Mouse (Mus musculus): ENCODE results near the gene Cmtm2a. TPM values are rescaled to one million over a fixed set of nuclear protein-coding genes. Genes with fewer than 3 reads are reported as not detected.
"Not testable (repeated sequence)": the region's sequence is repeated elsewhere in the genome, so short reads cannot be mapped to it uniquely, and the experiment has no call there.

Cmtm2a gene
- not detected in 2 replicates for polyA plus RNA-seq (2015; fragmentation: Nextera tagmentation; extraction: Ambion mirVana)

- not testable (repeated sequence) for H3K9ac ChIP-seq, H3K27me3 ChIP-seq
These were observed at the start of gene Cmtm2a for GRCm38 (mm10) chr8:104293081-104293480. TSS of gene Cmtm2a (minus strand) at chr8:104293181.

DNA sequence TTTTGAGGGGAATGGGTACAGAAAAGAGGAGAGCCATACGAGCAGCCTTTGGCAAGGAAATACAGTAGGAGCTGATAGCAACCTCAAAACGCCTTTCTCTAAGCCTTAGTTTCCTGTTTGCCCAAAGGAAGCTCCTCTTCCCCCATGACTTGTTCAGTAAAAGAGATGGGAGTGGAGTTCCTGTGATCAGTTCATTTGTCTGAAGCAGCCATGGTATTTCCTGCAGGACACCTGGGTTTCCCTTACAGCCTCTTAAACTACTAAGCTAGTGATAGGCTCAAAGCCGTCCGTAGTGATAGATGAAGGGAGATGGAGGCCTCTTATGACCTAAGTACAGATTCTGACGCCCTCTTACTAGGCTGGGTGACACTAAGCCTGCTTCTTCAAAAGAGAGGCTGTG lies 49.4 kb upstream of the Cmtm2a start:
- Histone ChIP-seq H3K4me3 (no peak overlapping the region), H3K9me3 (no peaks in the 10 kb centered on the region), H3K27me3 (no peaks in the 10 kb centered on the region), H3K4me1 (peaks cover 21% of the 10 kb centered on the region), H3K4me2 (replicated peaks) (peak overlapping the region; percentile 80; the same call in 1 of the 2 replicates), H3K27ac (no peak overlapping the region), H3K36me3 (peaks cover 32% of the 10 kb centered on the region), H3K9ac (no peak overlapping the region)
- ATAC-seq (ENCODE audit: low FRiP score, low read depth) = no peak
- WGBS = 74% methylated on average over 5 of the region's 5 CpGs

More at GRCm38 (mm10) chr8:104293081-104293480, at the start of gene Cmtm2a:
- not testable (repeated sequence) for H3K27ac ChIP-seq; H3K9me3 ChIP-seq; ATAC-seq (ENCODE audit: low FRiP score, low read depth); H3K36me3 ChIP-seq; H3K4me2 ChIP-seq (replicated peaks); H3K4me3 ChIP-seq; H3K4me1 ChIP-seq
- WGBS = 83% methylated on average over 12 of the region's 12 CpGs

- WGBS = 51% methylated on average over 6 of the region's 6 CpGs
- H3K27ac ChIP-seq = no peak overlapping the region
- H3K36me3 ChIP-seq = peaks cover 25% of the 10 kb centered on the region
- H3K27me3 ChIP-seq = no peaks in the 10 kb centered on the region
- H3K9ac ChIP-seq = peak overlapping the region; percentile 88; the same call in 1 of the 2 replicates
- H3K4me3 ChIP-seq = peak overlapping the region; percentile 70
- H3K9me3 ChIP-seq = no peaks in the 10 kb centered on the region
- peak overlapping the region; percentile 80 for H3K4me2 ChIP-seq (replicated peaks)
- ATAC-seq (ENCODE audit: low FRiP score, low read depth) = no peak
- peaks cover 21% of the 10 kb centered on the region for H3K4me1 ChIP-seq
These were observed 48.7 kb upstream of the Cmtm2a start for GRCm38 (mm10) chr8:104341678-104342077.

DNA sequence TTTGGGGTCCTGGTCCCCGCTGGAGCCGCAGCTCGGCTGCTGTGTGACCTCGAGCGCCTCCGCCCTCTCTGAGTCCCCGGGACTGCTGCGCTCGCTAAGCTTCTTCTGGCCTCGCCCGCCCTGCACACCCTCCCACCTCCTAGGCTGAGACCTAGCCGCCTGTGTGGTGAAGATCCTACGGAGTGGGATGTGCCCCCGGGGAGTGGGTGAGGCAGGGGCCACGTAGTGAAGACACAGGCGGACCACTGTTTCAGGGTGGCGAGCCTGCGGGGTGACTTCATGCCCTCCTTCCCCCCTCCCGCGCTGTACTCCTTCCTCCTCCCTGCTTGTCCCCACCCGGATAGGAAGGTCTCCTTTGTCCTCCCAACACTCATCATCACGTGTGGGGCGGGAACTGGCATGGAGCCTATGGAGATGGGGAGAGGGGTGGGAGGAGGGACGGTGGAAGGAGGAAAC lies 48.2 kb upstream of the Cmtm2a start:
- 1% methylated on average over 24 of the region's 24 CpGs for WGBS
- H3K9me3 ChIP-seq = no peaks in the 10 kb centered on the region
- peak; percentile 63 for ATAC-seq (ENCODE audit: low FRiP score, low read depth)

DNA sequence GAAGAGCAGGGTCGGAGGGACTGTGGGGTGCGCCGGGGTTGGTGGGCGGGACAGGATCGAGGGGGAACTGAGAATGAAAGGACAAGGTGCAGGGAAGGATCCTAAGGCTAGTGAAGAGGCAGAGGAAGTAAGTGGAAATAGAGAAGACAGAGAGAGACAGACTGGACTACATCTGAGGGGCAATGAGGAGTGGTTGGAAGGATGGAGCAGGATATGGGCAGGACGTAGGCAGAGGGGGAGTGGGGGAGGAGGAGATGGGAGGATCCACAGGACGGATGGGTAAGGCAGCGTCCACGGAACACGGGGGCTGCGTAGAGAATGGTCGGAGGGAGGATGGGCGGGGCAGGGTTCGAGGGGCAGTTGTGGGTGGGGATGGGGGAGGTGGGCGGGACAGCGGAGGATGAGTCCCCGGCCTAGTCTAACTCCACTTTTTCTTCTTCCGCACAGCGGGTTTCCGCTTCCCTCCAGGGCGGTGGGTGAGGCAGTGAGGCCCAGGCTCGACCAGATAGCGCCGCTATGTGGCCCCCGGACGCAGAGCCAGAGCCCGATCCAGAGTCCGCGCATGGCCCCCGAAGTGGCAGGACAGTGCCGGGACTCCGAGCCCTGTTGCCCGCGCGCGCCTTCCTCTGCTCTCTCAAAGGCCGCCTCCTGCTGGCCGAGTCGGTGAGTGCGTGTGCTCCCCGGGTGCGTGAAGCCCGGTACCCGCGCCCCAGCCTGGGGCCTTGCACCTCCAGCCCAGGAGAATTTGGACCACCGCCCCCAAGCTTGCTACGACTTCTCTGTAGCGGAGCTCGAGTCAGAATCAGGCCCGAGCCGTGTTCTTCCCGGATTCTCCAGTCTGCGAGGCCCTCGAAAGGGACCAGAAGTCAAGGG lies 47.5 kb upstream of the Cmtm2a start:
- Histone ChIP-seq H3K9me3 (no peaks in the 10 kb centered on the region), H3K4me3 (peak overlapping the region; percentile 70), H3K4me1 (peaks cover 21% of the 10 kb centered on the region), H3K27ac (peak overlapping the region; percentile 79), H3K4me2 (replicated peaks) (peak overlapping the region; percentile 80), H3K9ac (peak overlapping the region; percentile 88), H3K36me3 (peaks cover 12% of the 10 kb centered on the region; the same call in 1 of the 2 replicates), H3K27me3 (no peaks in the 10 kb centered on the region)
- 0% methylated on average over 52 of the region's 54 CpGs for WGBS
- ATAC-seq (ENCODE audit: low FRiP score, low read depth) = peak; percentile 75

More for the DNA sequence above, 48.2 kb upstream of the Cmtm2a start:
- Histone ChIP-seq H3K9ac (peak overlapping the region; percentile 88), H3K4me2 (replicated peaks) (peak overlapping the region; percentile 80), H3K27ac (peak overlapping the region; percentile 79), H3K4me1 (peaks cover 21% of the 10 kb centered on the region), H3K36me3 (peaks cover 19% of the 10 kb centered on the region), H3K27me3 (no peaks in the 10 kb centered on the region), H3K4me3 (peak overlapping the region; percentile 70)

DNA sequence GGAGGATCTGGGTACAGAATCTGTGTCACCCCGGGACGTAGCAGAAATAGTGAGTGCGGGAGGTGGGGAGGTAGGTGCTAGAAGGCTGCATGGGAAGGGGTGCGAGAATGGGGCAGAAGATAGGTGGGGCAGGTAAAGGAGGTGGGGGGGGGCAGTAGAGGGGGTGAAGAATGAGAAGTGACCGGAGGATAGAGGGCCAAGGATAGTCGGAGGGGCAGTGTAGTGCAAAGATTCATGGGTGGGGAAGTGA lies 46.9 kb upstream of the Cmtm2a start:
- H3K9me3 ChIP-seq = no peaks in the 10 kb centered on the region
- no peaks in the 10 kb centered on the region for H3K27me3 ChIP-seq
- WGBS = 4% methylated on average over 6 of the region's 6 CpGs
- peak overlapping the region; percentile 55; the same call in 1 of the 2 replicates for H3K27ac ChIP-seq
- peaks cover 21% of the 10 kb centered on the region for H3K4me1 ChIP-seq
- peak overlapping the region; percentile 80 for H3K4me2 ChIP-seq (replicated peaks)
- peaks cover 7% of the 10 kb centered on the region; the same call in 1 of the 2 replicates for H3K36me3 ChIP-seq
- H3K4me3 ChIP-seq = peak overlapping the region; percentile 70
- H3K9ac ChIP-seq = peak overlapping the region; percentile 88
- ATAC-seq (ENCODE audit: low FRiP score, low read depth) = no peak; the same call in 1 of the 2 replicates

GRCm38 (mm10) chr8:104339229-104339982 lies 46.4 kb upstream of the Cmtm2a start, which contains the start of gene Cmtm3:
TSS of gene Cmtm3 (plus strand) at chr8:104339410.
- Histone ChIP-seq H3K4me3 (peak within 1 kb of the TSS; percentile 70), H3K4me2 (replicated peaks) (peak within 1 kb of the TSS; percentile 80), H3K27ac (peak within 1 kb of the TSS; percentile 55; the same call in 1 of the 2 replicates), H3K27me3 (no peaks in the 10 kb centered on the region), H3K4me1 (peaks cover 21% of the 10 kb centered on the region), H3K36me3 (peaks cover 3% of the 10 kb centered on the region; the same call in 1 of the 2 replicates), H3K9ac (peak within 1 kb of the TSS; percentile 88), H3K9me3 (no peaks in the 10 kb centered on the region)
- WGBS = 18% methylated on average over 17 of the region's 18 CpGs
- no peak for ATAC-seq (ENCODE audit: low FRiP score, low read depth)

- no peaks in the 10 kb centered on the region for H3K9me3 ChIP-seq
- H3K9ac ChIP-seq = no peak overlapping the region
- no peaks in the 10 kb centered on the region for H3K36me3 ChIP-seq
- H3K4me2 ChIP-seq (replicated peaks) = no peak overlapping the region
- peaks cover 14% of the 10 kb centered on the region for H3K4me1 ChIP-seq
- H3K27me3 ChIP-seq = no peaks in the 10 kb centered on the region
- no peak overlapping the region for H3K27ac ChIP-seq
- H3K4me3 ChIP-seq = no peak overlapping the region
- whole genome bisulfite sequencing = 45% methylated on average over 3 of the region's 3 CpGs
- ATAC-seq (ENCODE audit: low FRiP score, low read depth) = no peak
These were observed 44.9 kb upstream of the Cmtm2a start for GRCm38 (mm10) chr8:104337890-104338289.

DNA sequence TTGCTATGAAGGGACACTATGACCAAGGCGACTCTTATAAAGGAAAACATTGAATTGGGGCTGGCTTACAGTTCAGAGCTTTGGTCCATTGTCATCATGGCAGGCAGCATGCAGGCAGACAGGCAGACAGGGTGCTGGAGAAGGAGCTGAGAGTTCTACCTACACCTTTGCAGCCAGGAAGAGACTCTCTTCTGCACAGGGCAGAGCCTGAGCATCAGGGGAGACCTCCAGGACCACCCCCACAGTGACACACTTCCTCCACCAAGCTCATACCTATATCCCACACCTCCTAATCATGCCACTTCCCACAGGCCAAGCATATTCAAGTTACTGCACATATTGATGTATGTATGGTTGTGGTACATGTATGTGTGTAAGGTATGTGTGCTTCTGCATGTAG lies 43.8 kb upstream of the Cmtm2a start:
- no peak overlapping the region for H3K4me3 ChIP-seq
- H3K27me3 ChIP-seq = no peaks in the 10 kb centered on the region
- ATAC-seq (ENCODE audit: low FRiP score, low read depth) = no peak
- no peak overlapping the region for H3K9ac ChIP-seq
- peaks cover 12% of the 10 kb centered on the region for H3K4me1 ChIP-seq
- no peak overlapping the region for H3K27ac ChIP-seq
- 86% methylated on average over 1 of the region's 1 CpGs for WGBS
- H3K4me2 ChIP-seq (replicated peaks) = no peak overlapping the region
- no peaks in the 10 kb centered on the region for H3K36me3 ChIP-seq
- H3K9me3 ChIP-seq = no peaks in the 10 kb centered on the region

GRCm38 (mm10) chr8:104334196-104334595 lies 41.2 kb upstream of the Cmtm2a start:
- H3K36me3 ChIP-seq = no peaks in the 10 kb centered on the region
- H3K4me2 ChIP-seq (replicated peaks) = no peak overlapping the region
- WGBS = 72% methylated on average over 1 of the region's 1 CpGs
- H3K27me3 ChIP-seq = no peaks in the 10 kb centered on the region
- no peak for ATAC-seq (ENCODE audit: low FRiP score, low read depth)
- no peak overlapping the region for H3K4me3 ChIP-seq
- no peak overlapping the region for H3K9ac ChIP-seq
- H3K27ac ChIP-seq = no peak overlapping the region
- H3K4me1 ChIP-seq = no peaks in the 10 kb centered on the region
- no peaks in the 10 kb centered on the region for H3K9me3 ChIP-seq

GRCm38 (mm10) chr8:104333786-104334185 lies 40.8 kb upstream of the Cmtm2a start:
- no peaks in the 10 kb centered on the region for H3K9me3 ChIP-seq
- H3K9ac ChIP-seq = no peak overlapping the region
- H3K27ac ChIP-seq = no peak overlapping the region
- no peak for ATAC-seq (ENCODE audit: low FRiP score, low read depth)
- 72% methylated on average over 5 of the region's 5 CpGs for WGBS
- no peaks in the 10 kb centered on the region for H3K27me3 ChIP-seq
- H3K4me2 ChIP-seq (replicated peaks) = no peak overlapping the region
- H3K4me3 ChIP-seq = no peak overlapping the region
- H3K36me3 ChIP-seq = no peaks in the 10 kb centered on the region
- no peaks in the 10 kb centered on the region for H3K4me1 ChIP-seq

Data from limb, embryonic 13.5 days (tissue).